Mouse (Mus musculus) MEL (cell line): ENCODE data around the gene Ptbp1. TPM values are rescaled to one million over a fixed set of nuclear protein-coding genes. Genes with fewer than 3 reads are reported as not detected.
A peak's percentile ranks its signal among the peaks of the same experiment; 100 is the strongest.

Experiments
- DNase-seq: peaks from one replicate; pipeline ENCODE4 v3.0.0; 2011; ENCODE audit warnings: low read depth, low spot score
- H3K27ac ChIP-seq: 2 replicates; pipeline ENCODE4 v1.5.1; 2012; ENCODE audit warnings: low read depth, mild to moderate bottlenecking, control low read depth, low read length, moderate library complexity; ENCODE audit not compliant: control insufficient read depth
- H3K27me3 ChIP-seq, 2 experiments: fragments of 150-350 bp in 1 of 2; sonication (generic) in 1 of 2; 2 replicates each; pipeline ENCODE4 v1.6.1; 2012; ENCODE audit warnings: low read length in 2 of 2, mild to moderate bottlenecking in 2 of 2, improper control_type of control experiment in 1 of 2, moderate library complexity in 1 of 2; ENCODE audit not compliant: insufficient read depth in 2 of 2, control insufficient read depth in 1 of 2
- H3K36me3 ChIP-seq, 2 experiments: 2 replicates each; pipeline ENCODE4 v1.6.1; 2012 to 2014; ENCODE audit warnings: low read length in 2 of 2, improper control_type of control experiment in 1 of 2, inconsistent platforms in 1 of 2, mild to moderate bottlenecking in 1 of 2; ENCODE audit not compliant: insufficient read depth in 2 of 2, control insufficient read depth in 1 of 2
- H3K4me1 ChIP-seq, 2 experiments: fragments of 150-350 bp in 1 of 2; sonication (generic) in 1 of 2; 2 replicates each; pipeline ENCODE4 v1.6.1; 2012; ENCODE audit warnings: low read length in 2 of 2, improper control_type of control experiment in 1 of 2, mild to moderate bottlenecking in 1 of 2; ENCODE audit not compliant: insufficient read depth in 2 of 2, control insufficient read depth in 1 of 2
- H3K4me3 ChIP-seq, 2 experiments: fragments of 150-350 bp in 1 of 2; sonication (generic) in 1 of 2; 2 replicates each; pipeline ENCODE4 v1.5.1; 2012; ENCODE audit warnings: low read depth in 2 of 2, low read length in 2 of 2, mild to moderate bottlenecking in 2 of 2, moderate library complexity in 2 of 2, control low read depth in 1 of 2, improper control_type of control experiment in 1 of 2; ENCODE audit not compliant: control insufficient read depth in 1 of 2, insufficient read depth in 1 of 2
- H3K79me2 ChIP-seq: 2 replicates; pipeline ENCODE4 v1.6.1; 2012; ENCODE audit warnings: mild to moderate bottlenecking, low read length, moderate library complexity; ENCODE audit not compliant: control insufficient read depth, poor library complexity, insufficient read depth
- H3K9ac ChIP-seq: 2 replicates; pipeline ENCODE4 v1.6.1; 2012; ENCODE audit warnings: low read depth, mild to moderate bottlenecking, control low read depth, low read length, moderate library complexity; ENCODE audit not compliant: control insufficient read depth, poor library complexity, severe bottlenecking
- H3K9me3 ChIP-seq: fragments of 150-350 bp; sonication (generic); replicated peaks from 2 replicates; pipeline ENCODE4 v1.6.1; 2012; ENCODE audit warnings: mild to moderate bottlenecking, low read length, improper control_type of control experiment, moderate library complexity; ENCODE audit not compliant: insufficient read depth
- CHD2 ChIP-seq: IDR thresholded peaks from 2 replicates; pipeline ENCODE4 v1.6.1; 2011; ENCODE audit warnings: low read length, improper control_type of control experiment
- E2F4 ChIP-seq: IDR thresholded peaks from 2 replicates; pipeline ENCODE4 v1.6.1; 2011; ENCODE audit warnings: low read depth, low read length, improper control_type of control experiment, borderline replicate concordance
- EP300 ChIP-seq, 2 experiments: IDR thresholded peaks; 2 replicates each; pipeline ENCODE4 v1.6.1; 2011; ENCODE audit warnings: improper control_type of control experiment in 2 of 2, low read length in 2 of 2, low read depth in 1 of 2, mild to moderate bottlenecking in 1 of 2
- ETS1 ChIP-seq: IDR thresholded peaks from 2 replicates; pipeline ENCODE4 v1.6.1; 2012; ENCODE audit warnings: low read depth, mild to moderate bottlenecking, inconsistent platforms, low read length, improper control_type of control experiment, moderate library complexity
- HCFC1 ChIP-seq: IDR thresholded peaks from 2 replicates; pipeline ENCODE4 v1.6.1; 2012; ENCODE audit warnings: low read depth, mild to moderate bottlenecking, inconsistent platforms, low read length, improper control_type of control experiment, moderate library complexity
- KAT2A ChIP-seq: conservative IDR thresholded peaks from 2 replicates; pipeline ENCODE4 v1.6.1; 2012; ENCODE audit warnings: low read depth, low read length, improper control_type of control experiment, inconsistent platforms
- MAFK ChIP-seq: IDR thresholded peaks from 2 replicates; pipeline ENCODE4 v1.6.1; 2011; ENCODE audit warnings: low read depth, mild to moderate bottlenecking, low read length, improper control_type of control experiment, borderline replicate concordance
- MAX ChIP-seq: IDR thresholded peaks from 2 replicates; pipeline ENCODE4 v1.6.1; 2011; ENCODE audit warnings: low read length, improper control_type of control experiment
- MAZ ChIP-seq: IDR thresholded peaks from 2 replicates; pipeline ENCODE4 v1.6.1; 2012; ENCODE audit warnings: low read depth, mild to moderate bottlenecking, inconsistent platforms, low read length, improper control_type of control experiment
- MXI1 ChIP-seq: IDR thresholded peaks from 2 replicates; pipeline ENCODE4 v1.6.1; 2011; ENCODE audit warnings: mild to moderate bottlenecking, low read depth, low read length, improper control_type of control experiment
- MYB ChIP-seq: IDR thresholded peaks from 2 replicates; pipeline ENCODE4 v1.6.1; 2011; ENCODE audit warnings: mild to moderate bottlenecking, low read depth, low read length, improper control_type of control experiment
- NELFE ChIP-seq: IDR thresholded peaks from 2 replicates; pipeline ENCODE4 v1.6.1; 2011; ENCODE audit warnings: low read depth, low read length, improper control_type of control experiment
- NRF1 ChIP-seq: IDR thresholded peaks from 2 replicates; pipeline ENCODE4 v1.6.1; 2014; ENCODE audit warnings: low read depth, mild to moderate bottlenecking, inconsistent platforms, low read length, improper control_type of control experiment, moderate library complexity; ENCODE audit not compliant: poor library complexity, insufficient read depth, severe bottlenecking
- POLR2A ChIP-seq, 2 experiments: IDR thresholded peaks; 2 replicates each; pipeline ENCODE4 v1.6.1; 2011 to 2012; ENCODE audit warnings: low read length in 2 of 2, mild to moderate bottlenecking in 2 of 2, control low read depth in 1 of 2, improper control_type of control experiment in 1 of 2, low read depth in 1 of 2, moderate library complexity in 1 of 2; ENCODE audit not compliant: control insufficient read depth in 1 of 2, insufficient read depth in 1 of 2, poor library complexity in 1 of 2
- RCOR1 ChIP-seq: IDR thresholded peaks from 2 replicates; pipeline ENCODE4 v1.6.1; 2012; ENCODE audit warnings: low read depth, mild to moderate bottlenecking, inconsistent platforms, low read length, improper control_type of control experiment
- SIN3A ChIP-seq: IDR thresholded peaks from 2 replicates; pipeline ENCODE4 v1.6.1; 2012; ENCODE audit warnings: low read length, improper control_type of control experiment, inconsistent platforms
- SMC3 ChIP-seq: IDR thresholded peaks from 2 replicates; pipeline ENCODE4 v1.6.1; 2011; ENCODE audit warnings: low read depth, low read length, improper control_type of control experiment
- TBP ChIP-seq: IDR thresholded peaks from 2 replicates; pipeline ENCODE4 v1.8.0; 2011; ENCODE audit warnings: low read depth, low read length, improper control_type of control experiment
- TCF12 ChIP-seq: IDR thresholded peaks from 2 replicates; pipeline ENCODE4 v1.6.1; 2014; ENCODE audit warnings: low read depth, mild to moderate bottlenecking, inconsistent platforms, low read length, improper control_type of control experiment, moderate library complexity
- USF2 ChIP-seq, 2 experiments: IDR thresholded peaks; 2 replicates each; pipeline ENCODE4 v1.6.1; 2011 to 2012; ENCODE audit warnings: improper control_type of control experiment in 2 of 2, low read length in 2 of 2, borderline replicate concordance in 1 of 2, inconsistent platforms in 1 of 2, low read depth in 1 of 2, mild to moderate bottlenecking in 1 of 2; ENCODE audit not compliant: insufficient read depth in 1 of 2
- ZKSCAN1 ChIP-seq: IDR thresholded peaks from 2 replicates; pipeline ENCODE4 v1.6.1; 2012; ENCODE audit warnings: low read depth, mild to moderate bottlenecking, inconsistent platforms, low read length, improper control_type of control experiment, moderate library complexity
- ZMIZ1 ChIP-seq: IDR thresholded peaks from 2 replicates; pipeline ENCODE4 v1.6.1; 2012; ENCODE audit warnings: low read depth, mild to moderate bottlenecking, inconsistent platforms, low read length, improper control_type of control experiment, moderate library complexity
- ZNF384 ChIP-seq: IDR thresholded peaks from 2 replicates; pipeline ENCODE4 v1.6.1; 2012; ENCODE audit warnings: low read depth, mild to moderate bottlenecking, inconsistent platforms, low read length, improper control_type of control experiment
- polyA plus RNA-seq, 2 experiments: library from polyadenylated mRNA; stranded (reverse) in 1 of 2; unstranded in 1 of 2; fragments of >175 nt in 1 of 2; fragments of >200 nt in 1 of 2; gene quantifications; 2 replicates each; pipeline versions ENCODE4 v1.2.1 to v1.2.4; 2012; ENCODE audit warnings: low replicate concordance in 2 of 2, low read depth in 1 of 2; ENCODE audit not compliant: insufficient read length in 2 of 2, insufficient read depth in 1 of 2, missing spikeins in 1 of 2
- total RNA-seq: library from RNA; depleted of rRNA; stranded (reverse); fragments of 300-350 nt; gene quantifications from 2 replicates; pipeline ENCODE4 v1.2.3, GENCODE M21; 2012

Gene Ptbp1
- total and polyA plus RNA-seq, 3 experiments = 301 to 837 (median 329) TPM

DNA sequence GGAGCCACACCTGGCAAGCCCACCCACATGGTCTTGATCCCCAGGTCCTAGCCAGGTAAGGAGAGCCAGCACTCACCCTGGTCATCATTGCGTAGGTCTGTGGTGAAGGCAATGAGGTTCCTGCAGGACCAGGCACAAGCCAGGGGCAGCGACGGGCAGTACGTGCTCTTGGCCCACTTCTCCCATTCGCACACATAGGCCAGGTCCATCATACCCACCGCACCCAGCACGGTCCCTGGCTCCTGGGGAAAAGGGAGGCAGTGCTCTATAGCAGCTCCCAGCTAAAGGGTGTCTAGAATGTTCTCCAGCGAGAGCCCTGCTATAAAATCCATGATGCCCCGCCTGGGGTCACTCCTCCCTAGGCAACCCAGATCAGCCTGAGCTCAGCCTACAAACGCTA is 53.2 kb downstream of the Ptbp1 start:
- no peak for DNase-seq
- no peaks in the 10 kb centered on the region for H3K9me3 ChIP-seq
- H3K4me1 ChIP-seq = peaks cover 0 to 5% of the 10 kb centered on the region in 2 experiments; a peak in 2 of 4 replicates
- no peak overlapping the region for H3K4me3 ChIP-seq
- H3K36me3 ChIP-seq = no peaks in the 10 kb centered on the region; a peak in 1 of 4 replicates
- H3K27me3 ChIP-seq = no peaks in the 10 kb centered on the region
- H3K9ac ChIP-seq = no peak overlapping the region
- TF ChIP-seq ZMIZ1 (no peak), MXI1 (no peak), E2F4 (no peak), KAT2A (no peak), MYB (no peak), SIN3A (no peak), NRF1 (no peak), MAX (no peak), RCOR1 (no peak), HCFC1 (no peak), CHD2 (no peak), TBP (no peak), MAFK (no peak), ZNF384 (no peak)
- TF ChIP-seq, all 39 proteins: peak for 0
- H3K79me2 ChIP-seq = no peaks in the 10 kb centered on the region; the same call in 1 of the 2 replicates
- H3K27ac ChIP-seq = no peak overlapping the region

DNA sequence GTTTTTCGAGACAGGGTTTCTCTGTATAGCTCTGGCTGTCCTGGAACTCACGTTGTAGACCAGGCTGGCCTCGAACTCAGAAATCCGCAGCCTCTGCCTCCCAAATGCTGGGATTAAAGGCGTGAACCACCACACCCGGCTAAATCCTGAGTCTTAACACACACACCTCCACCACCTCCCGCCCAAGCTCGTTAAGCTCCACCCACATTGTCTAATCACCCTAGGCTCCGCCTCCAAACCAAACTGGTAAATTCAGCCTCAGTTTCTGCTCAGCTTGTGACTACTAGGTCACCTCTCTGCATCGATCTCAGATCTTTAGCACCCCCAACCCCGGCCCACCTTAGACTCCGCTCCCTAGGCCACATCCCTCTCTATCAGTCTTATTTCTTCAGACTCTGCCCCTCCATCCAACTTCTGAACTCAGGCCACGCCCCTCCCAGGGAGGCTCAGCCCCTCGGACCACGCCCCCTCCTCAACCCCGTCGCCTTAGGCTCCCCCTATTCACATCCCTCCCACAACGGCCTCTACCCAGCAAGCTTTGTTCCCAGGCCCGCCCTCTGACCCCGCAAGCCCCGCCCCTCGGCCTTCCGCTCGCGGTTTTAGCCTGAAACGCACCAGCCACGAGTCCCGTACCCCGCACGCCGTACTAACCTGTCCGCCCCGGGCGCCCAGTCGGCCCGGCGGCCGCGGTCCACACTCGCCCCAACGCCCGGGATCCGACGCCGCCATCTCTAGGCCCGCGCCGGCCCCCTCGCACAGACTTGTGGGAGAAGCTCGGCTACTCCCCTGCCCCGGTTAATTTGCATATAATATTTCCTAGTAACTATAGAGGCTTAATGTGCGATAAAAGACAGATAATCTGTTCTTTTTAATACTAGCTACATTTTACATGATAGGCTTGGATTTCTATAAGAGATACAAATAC is 54.2 kb downstream of the Ptbp1 start, which contains the start of gene Med16:
Gene Med16 (minus strand): TSS at position 757 of the 925 bp plus-strand sequence.
- H3K36me3 ChIP-seq = no peaks in the 10 kb centered on the region; a peak in 1 of 4 replicates
- no peaks in the 10 kb centered on the region for H3K9me3 ChIP-seq
- H3K79me2 ChIP-seq = no peaks in the 10 kb centered on the region; the same call in 1 of the 2 replicates
- H3K27ac ChIP-seq = peak within 1 kb of the TSS; percentile 91
- peak within 1 kb of the TSS; percentile 73 to 85 for H3K4me3 ChIP-seq
- TF ChIP-seq TBP = peak; percentile 91
- 0 out of 2 replicates have a peak, but pooled peaks have one; percentile 43 for TF ChIP-seq ETS1
- TF ChIP-seq MYB = 0 out of 2 replicates have a peak, but pooled peaks have one; percentile 60
- TF ChIP-seq KAT2A = peak; percentile 55; the same call in 1 of the 2 replicates
- TF ChIP-seq POLR2A (IDR thresholded peaks at IDR 0.05; ENCODE audit: control insufficient read depth in 1 of 2, insufficient read depth in 1 of 2, low read depth in 1 of 2, low read length in 2 of 2, poor library complexity in 1 of 2) = peak; percentile 55 to 78; a peak in 3 of 4 replicates
- peak; percentile 47; the same call in 1 of the 2 replicates for TF ChIP-seq MXI1
- TF ChIP-seq HCFC1 = peak; percentile 81
- 0 out of 4 replicates have a peak, but pooled peaks of 1 of the 2 experiments have one; percentile 7 for TF ChIP-seq EP300 (IDR thresholded peaks at IDR 0.05; ENCODE audit: low read depth in 1 of 2, low read length in 2 of 2)
- peak; percentile 9; the same call in 1 of the 2 replicates for TF ChIP-seq TCF12
- TF ChIP-seq USF2 (IDR thresholded peaks at IDR 0.05; ENCODE audit: borderline replicate concordance in 1 of 2, insufficient read depth in 1 of 2, low read depth in 1 of 2, low read length in 2 of 2) = no peak
- peak; percentile 81 for TF ChIP-seq SIN3A
- TF ChIP-seq RCOR1 = no peak
- peak; percentile 53; the same call in 1 of the 2 replicates for TF ChIP-seq NELFE
- no peak for TF ChIP-seq ZKSCAN1
- 0 out of 2 replicates have a peak, but pooled peaks have one; percentile 31 for TF ChIP-seq MAZ
- TF ChIP-seq SMC3 = no peak
- H3K4me1 ChIP-seq = peaks cover 0 to 5% of the 10 kb centered on the region in 2 experiments; a peak in 2 of 4 replicates
- H3K27me3 ChIP-seq = no peaks in the 10 kb centered on the region
- peak; percentile 98 for DNase-seq
- H3K9ac ChIP-seq = peak within 1 kb of the TSS; percentile 96
